Mouse (Mus musculus) colon, adult 2 months (tissue): Measurements from ENCODE around the gene Olfr1094. TPM values are rescaled to one million over a fixed set of nuclear protein-coding genes. Genes with fewer than 3 reads are reported as not detected.

Experiments
- polyA plus RNA-seq: library from polyadenylated mRNA; depleted of rRNA; stranded (reverse); fragments of >200 nt; gene quantifications from 2 replicates; pipeline ENCODE4 v1.2.3, GENCODE M21; 2012; rRNA removed

The Olfr1094 gene
- polyA plus RNA-seq, result not detected in 2 replicates

DNA sequence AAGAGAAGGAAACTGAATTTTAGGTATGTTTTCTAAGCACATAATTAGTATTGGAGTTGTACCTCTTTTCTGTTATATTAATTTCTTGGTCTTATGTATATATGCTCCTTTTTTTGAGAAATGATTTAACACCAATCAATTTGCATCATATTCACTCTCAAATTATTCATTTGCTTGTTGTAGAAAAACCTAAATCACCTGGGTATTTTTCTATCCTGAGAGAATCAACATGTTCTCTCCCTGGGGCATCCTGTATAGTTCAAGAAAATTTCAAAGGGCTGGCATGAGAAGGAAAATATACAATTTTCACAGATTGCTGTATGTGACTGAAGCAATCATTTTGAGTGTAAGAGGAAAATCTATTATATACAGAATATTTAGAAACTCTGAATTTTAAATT lies at the start of gene Olfr1094:
Gene Olfr1094 (plus strand): TSS at position 301 of the 400 bp plus-strand sequence.

GRCm38 (mm10) chr2:86782179-86782578 lies 42.3 kb upstream of the Olfr1094 start, which contains the start of gene Olfr1093:
Gene Olfr1093, plus strand, starts transcription at chr2:86782479.

DNA sequence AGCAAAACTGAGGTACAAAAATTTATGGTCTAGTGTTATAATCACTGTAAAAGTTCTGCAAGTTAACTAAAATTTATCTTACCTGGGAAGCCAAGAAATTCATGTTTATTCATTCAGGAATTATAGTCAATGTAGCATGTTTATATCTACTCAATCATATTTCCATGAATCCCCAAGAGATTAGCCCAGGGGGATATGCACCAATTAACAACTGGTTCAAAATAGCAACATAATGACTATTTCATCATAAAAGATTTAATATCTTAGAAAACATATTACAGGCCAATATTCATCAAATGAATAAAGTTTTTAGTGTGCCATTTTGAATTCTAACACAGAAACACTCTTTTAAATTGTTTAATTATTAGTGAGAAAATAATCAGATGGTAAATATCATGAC lies 14.5 kb upstream of the Olfr1094 start, which contains the start of gene Olfr141:
Gene Olfr141 (minus strand): TSS at position 101 of the 400 bp plus-strand sequence.

GRCm38 (mm10) chr2:86851596-86851995 lies 27.1 kb downstream of the Olfr1094 start, which contains the start of gene Olfr1095:
Gene Olfr1095, minus strand, starts transcription at chr2:86851696.

GRCm38 (mm10) chr2:86874702-86875101 lies 50.2 kb downstream of the Olfr1094 start, which contains the start of gene Gm13723:
Gene Gm13723, minus strand, starts transcription at chr2:86874802.

Other genes with a start within 250 kb of the Olfr1094 start
- not detected in 2 replicates for gene Olfr1082, start 225.7 kb upstream of the Olfr1094 start, polyA plus RNA-seq
- gene Olfr1084, start 184.9 kb upstream of the Olfr1094 start, polyA plus RNA-seq, result not detected in 2 replicates
- not detected in 2 replicates for gene Olfr1085, start 162.6 kb upstream of the Olfr1094 start, polyA plus RNA-seq
- gene Olfr1086, start 144.6 kb upstream of the Olfr1094 start, polyA plus RNA-seq, result not detected in 2 replicates
- gene Olfr1087, start 126.3 kb upstream of the Olfr1094 start, polyA plus RNA-seq, result not detected in 2 replicates
- not detected in 2 replicates for gene Olfr1089, start 91.0 kb upstream of the Olfr1094 start, polyA plus RNA-seq
- not detected in 2 replicates for gene Olfr1090, start 65.7 kb upstream of the Olfr1094 start, polyA plus RNA-seq
- not detected in 2 replicates for gene Olfr1093, start 42.2 kb upstream of the Olfr1094 start, polyA plus RNA-seq
- not detected in 2 replicates for gene Olfr141, start 14.6 kb upstream of the Olfr1094 start, polyA plus RNA-seq
- not detected in 2 replicates for gene Olfr1095, start 27.0 kb downstream of the Olfr1094 start, polyA plus RNA-seq
- not detected in 2 replicates for gene Gm13723, start 50.1 kb downstream of the Olfr1094 start, polyA plus RNA-seq
- gene Olfr1097, start 67.6 kb downstream of the Olfr1094 start, polyA plus RNA-seq, result not detected in 2 replicates
- gene Olfr1098, start 99.9 kb downstream of the Olfr1094 start, polyA plus RNA-seq, result not detected in 2 replicates
- not detected in 2 replicates for gene Olfr1099, start 136.0 kb downstream of the Olfr1094 start, polyA plus RNA-seq
- gene Olfr1100, start 155.3 kb downstream of the Olfr1094 start, polyA plus RNA-seq, result not detected in 2 replicates
- gene Olfr1101, start 166.6 kb downstream of the Olfr1094 start, polyA plus RNA-seq, result not detected in 2 replicates
- gene Olfr1102, start 173.7 kb downstream of the Olfr1094 start, polyA plus RNA-seq, result not detected in 2 replicates
- not detected in 2 replicates for gene Olfr1104, start 202.4 kb downstream of the Olfr1094 start, polyA plus RNA-seq
- not detected in 2 replicates for gene Olfr1105, start 211.9 kb downstream of the Olfr1094 start, polyA plus RNA-seq
- gene Olfr1106, start 227.6 kb downstream of the Olfr1094 start, polyA plus RNA-seq, result not detected in 2 replicates